Mouse (Mus musculus) liver, postnatal 0 days (tissue): Measurements from ENCODE around the gene Magi2. TPM values are rescaled to one million over a fixed set of nuclear protein-coding genes. Genes with fewer than 3 reads are reported as not detected.
A peak's percentile ranks its signal among the peaks of the same experiment; 100 is the strongest.

Experiments
- ATAC-seq: fragments of 200-750 bp; cut with Nextera tagmentation; 2 replicates; pipeline ENCODE4 v1.8.0; 2017; ENCODE audit warnings: mild to moderate bottlenecking, moderate library complexity
- DNase-seq: peaks from one replicate; pipeline ENCODE4 v3.0.0-alpha.2; 2016
- H3K27ac ChIP-seq: fragments of 300-500 bp; sonication (generic); 2 replicates; pipeline ENCODE4 v1.5.1; 2014; ENCODE audit warnings: antibody characterized with exemption, moderate library complexity, mild to moderate bottlenecking, low read depth
- H3K27me3 ChIP-seq: fragments of 300-500 bp; sonication (generic); 2 replicates; pipeline ENCODE4 v1.6.1; 2014; ENCODE audit warnings: low read length, control low read depth, mixed read lengths; ENCODE audit not compliant: insufficient read depth
- H3K36me3 ChIP-seq: fragments of 300-500 bp; sonication (generic); replicated peaks from 2 replicates; pipeline ENCODE4 v1.6.1; 2014; ENCODE audit warnings: mild to moderate bottlenecking, control low read depth, low read length, moderate library complexity, mixed read lengths; ENCODE audit not compliant: insufficient read depth
- H3K4me1 ChIP-seq: fragments of 300-500 bp; sonication (generic); 2 replicates; pipeline ENCODE4 v1.6.1; 2014; ENCODE audit warnings: antibody characterized with exemption, mild to moderate bottlenecking, control low read depth; ENCODE audit not compliant: insufficient read depth
- H3K4me2 ChIP-seq: fragments of 300-500 bp; sonication (generic); 2 replicates; pipeline ENCODE4 v1.6.1; 2014; ENCODE audit warnings: low read depth, mild to moderate bottlenecking, low read length, moderate library complexity, mixed read lengths
- H3K4me3 ChIP-seq: fragments of 300-500 bp; sonication (generic); 2 replicates; pipeline ENCODE4 v1.5.1; 2014; ENCODE audit warnings: low read depth, low read length
- H3K9ac ChIP-seq: fragments of 300-500 bp; sonication (generic); replicated peaks from 2 replicates; pipeline ENCODE4 v1.6.1; 2014; ENCODE audit warnings: mild to moderate bottlenecking, moderate library complexity
- H3K9me3 ChIP-seq: fragments of 300-500 bp; sonication (generic); 2 replicates; pipeline ENCODE4 v1.6.1; 2016; ENCODE audit warnings: mild to moderate bottlenecking, control low read depth, low read length, mixed read lengths
- CTCF ChIP-seq: sonication (generic); IDR thresholded peaks from 2 replicates; pipeline ENCODE4 v1.5.1; 2016; ENCODE audit warnings: antibody characterized with exemption, low read depth
- EP300 ChIP-seq: IDR thresholded peaks from 2 replicates; pipeline ENCODE4 v1.6.1; 2016; ENCODE audit warnings: antibody characterized with exemption, low read depth, mild to moderate bottlenecking
- WGBS: fragments of 180-500 bp; shearing (Covaris S2); extraction: QIAGEN DNeasy Blood & Tissue Kit; methylation state at CpG from one replicate; pipeline ENCODE4 v1.1.7; 2014; ENCODE audit not compliant: insufficient replicate concordance; 5-methylcytosine and 5-hydroxymethylcytosine counted together
- polyA plus RNA-seq: library from polyadenylated mRNA; unstranded; fragments of >200 nt; fragmentation: Nextera tagmentation; extraction: Ambion mirVana; gene quantifications from 2 replicates; pipeline ENCODE4 v1.2.1, GENCODE M21; 2015

The Magi2 gene
- 0.08 and 0.20 TPM in 2 replicates for polyA plus RNA-seq

- Histone ChIP-seq H3K4me1 (no peaks in the 10 kb centered on the region), H3K36me3 (no peaks in the 10 kb centered on the region), H3K4me3 (peak within 1 kb of the TSS; percentile 46), H3K9ac (no peak within 1 kb of the TSS; the same call in 1 of the 2 replicates), H3K27me3 (peaks cover 28% of the 10 kb centered on the region), H3K9me3 (no peaks in the 10 kb centered on the region), H3K4me2 (peak within 1 kb of the TSS; percentile 64), H3K27ac (no peak within 1 kb of the TSS)
- ATAC-seq (no peak), DNase-seq (no peak)
- 0% methylated on average over 14 of the region's 26 CpGs for WGBS
- TF ChIP-seq CTCF (no peak), EP300 (no peak)
Measured at GRCm38 (mm10) chr5:19226866-19227243, at the start of gene Magi2. Magi2 (plus strand) TSS chr5:19227036.

- H3K4me1 ChIP-seq: no peaks in the 10 kb centered on the region
- 60% methylated on average over 6 of the region's 6 CpGs for WGBS
- H3K27me3 ChIP-seq: no peaks in the 10 kb centered on the region
- no peak for ATAC-seq
- no peak for DNase-seq
- no peak overlapping the region for H3K4me3 ChIP-seq
- no peak overlapping the region for H3K4me2 ChIP-seq
- no peak overlapping the region for H3K27ac ChIP-seq
- no peak overlapping the region for H3K9ac ChIP-seq
- TF ChIP-seq EP300: no peak
- TF ChIP-seq CTCF: no peak
- no peaks in the 10 kb centered on the region for H3K9me3 ChIP-seq
- H3K36me3 ChIP-seq: no peaks in the 10 kb centered on the region
Measured at GRCm38 (mm10) chr5:19178594-19178993, 48.2 kb upstream of the Magi2 start.

- Histone ChIP-seq H3K9ac (no peak overlapping the region), H3K27ac (no peak overlapping the region), H3K36me3 (no peaks in the 10 kb centered on the region), H3K9me3 (no peaks in the 10 kb centered on the region), H3K4me2 (no peak overlapping the region), H3K4me1 (no peaks in the 10 kb centered on the region), H3K4me3 (no peak overlapping the region), H3K27me3 (no peaks in the 10 kb centered on the region)
- 83% methylated on average over 2 of the region's 2 CpGs for WGBS
- no peak for ATAC-seq
- DNase-seq: no peak
- TF ChIP-seq EP300 (no peak), CTCF (no peak)
Measured at GRCm38 (mm10) chr5:19186175-19186574, 40.7 kb upstream of the Magi2 start.

GRCm38 (mm10) chr5:19211665-19212064 lies 15.2 kb upstream of the Magi2 start:
- H3K36me3 ChIP-seq: no peaks in the 10 kb centered on the region
- no peak overlapping the region for H3K9ac ChIP-seq
- TF ChIP-seq EP300 (no peak), CTCF (no peak)
- no peaks in the 10 kb centered on the region for H3K9me3 ChIP-seq
- H3K27ac ChIP-seq: no peak overlapping the region
- no peaks in the 10 kb centered on the region for H3K4me1 ChIP-seq
- no peak for DNase-seq
- no peak for ATAC-seq
- no peak overlapping the region for H3K4me3 ChIP-seq
- WGBS: 80% methylated on average over 3 of the region's 3 CpGs
- H3K27me3 ChIP-seq: no peaks in the 10 kb centered on the region
- H3K4me2 ChIP-seq: no peak overlapping the region

- Histone ChIP-seq H3K9ac (no peak overlapping the region; the same call in 1 of the 2 replicates), H3K4me2 (peak overlapping the region; percentile 64), H3K27me3 (peaks cover 28% of the 10 kb centered on the region), H3K36me3 (no peaks in the 10 kb centered on the region), H3K4me1 (no peaks in the 10 kb centered on the region), H3K27ac (no peak overlapping the region), H3K4me3 (peak overlapping the region; percentile 46), H3K9me3 (no peaks in the 10 kb centered on the region)
- peak; percentile 50 for ATAC-seq
- no peak for TF ChIP-seq CTCF
- TF ChIP-seq EP300: no peak
- DNase-seq: peak; percentile 36
- 5% methylated on average over 38 of the region's 51 CpGs for WGBS
Measured at GRCm38 (mm10) chr5:19226144-19226865, 531 bp upstream of the Magi2 start.

- TF ChIP-seq EP300: no peak
- no peak for TF ChIP-seq CTCF
- H3K9ac ChIP-seq: no peak overlapping the region
- H3K36me3 ChIP-seq: no peaks in the 10 kb centered on the region
- peak overlapping the region; percentile 64 for H3K4me2 ChIP-seq
- ATAC-seq: no peak
- peaks cover 28% of the 10 kb centered on the region for H3K27me3 ChIP-seq
- H3K4me1 ChIP-seq: no peaks in the 10 kb centered on the region
- DNase-seq: no peak
- H3K4me3 ChIP-seq: peak overlapping the region; percentile 46
- WGBS: 3% methylated on average over 21 of the region's 21 CpGs
- no peaks in the 10 kb centered on the region for H3K9me3 ChIP-seq
- H3K27ac ChIP-seq: no peak overlapping the region
Measured at GRCm38 (mm10) chr5:19227281-19227680, 445 bp downstream of the Magi2 start.
